Mouse (Mus musculus) forebrain, embryonic 12.5 days (tissue): Measurements from ENCODE around the gene Ugt1a8. TPM values are rescaled to one million over a fixed set of nuclear protein-coding genes. Genes with fewer than 3 reads are reported as not detected.
A peak's percentile ranks its signal among the peaks of the same experiment; 100 is the strongest.

ENCODE experiments used
- ATAC-seq: fragments of 200-750 bp; cut with Nextera tagmentation; 2 replicates; pipeline ENCODE4 v1.8.0; 2017; ENCODE audit warnings: moderate TSS enrichment; ENCODE audit not compliant: low FRiP score
- H3K27ac ChIP-seq: fragments of 300-500 bp; sonication (generic); 2 replicates; pipeline ENCODE4 v1.5.1; 2016; ENCODE audit warnings: mild to moderate bottlenecking
- H3K27me3 ChIP-seq: fragments of 300-500 bp; sonication (generic); 2 replicates; pipeline ENCODE4 v1.6.1; 2016; ENCODE audit warnings: mild to moderate bottlenecking
- H3K36me3 ChIP-seq: fragments of 300-500 bp; sonication (generic); replicated peaks from 2 replicates; pipeline ENCODE4 v1.6.1; 2016; ENCODE audit warnings: mild to moderate bottlenecking
- H3K4me1 ChIP-seq: fragments of 300-500 bp; sonication (generic); 2 replicates; pipeline ENCODE4 v1.6.1; 2016
- H3K4me2 ChIP-seq: fragments of 300-500 bp; sonication (generic); 2 replicates; pipeline ENCODE4 v1.6.1; 2016; ENCODE audit warnings: mild to moderate bottlenecking, moderate library complexity
- H3K4me3 ChIP-seq: fragments of 300-500 bp; sonication (generic); replicated peaks from 2 replicates; pipeline ENCODE4 v1.5.1; 2016; ENCODE audit warnings: mild to moderate bottlenecking
- H3K9ac ChIP-seq: fragments of 300-500 bp; sonication (generic); 2 replicates; pipeline ENCODE4 v1.6.1; 2016; ENCODE audit warnings: mild to moderate bottlenecking
- H3K9me3 ChIP-seq: fragments of 300-500 bp; sonication (generic); 2 replicates; pipeline ENCODE4 v1.6.1; 2016
- WGBS: fragments of 180-500 bp; shearing (Covaris S2); methylation state at CpG from one replicate; pipeline ENCODE4 v1.1.7; 2016; 5-methylcytosine and 5-hydroxymethylcytosine counted together
- polyA plus RNA-seq: library from polyadenylated mRNA; unstranded; fragments of >200 nt; fragmentation: Nextera tagmentation; extraction: Ambion mirVana; gene quantifications from 2 replicates; pipeline ENCODE4 v1.2.1, GENCODE M21; 2016

Ugt1a8 gene
- polyA plus RNA-seq, 1 experiment from 2014 or later: not detected

- WGBS: 72% methylated on average over 5 of the region's 5 CpGs
- H3K4me2 ChIP-seq: no peak overlapping the region
- ATAC-seq: no peak
- peaks cover 93% of the 10 kb centered on the region for H3K9me3 ChIP-seq
- no peaks in the 10 kb centered on the region for H3K4me1 ChIP-seq
- no peak overlapping the region for H3K27ac ChIP-seq
- H3K36me3 ChIP-seq: no peaks in the 10 kb centered on the region
- no peaks in the 10 kb centered on the region for H3K27me3 ChIP-seq
- H3K4me3 ChIP-seq: no peak overlapping the region
- H3K9ac ChIP-seq: no peak overlapping the region
Observed at GRCm38 (mm10) chr1:88240072-88240471, 152.5 kb downstream of the Ugt1a8 start.

GRCm38 (mm10) chr1:88240579-88240978 lies 153.0 kb downstream of the Ugt1a8 start:
- H3K4me1 ChIP-seq: no peaks in the 10 kb centered on the region
- ATAC-seq: peak; percentile 1; the same call in 1 of the 2 replicates
- no peak overlapping the region for H3K4me3 ChIP-seq
- no peak overlapping the region for H3K4me2 ChIP-seq
- peaks cover 93% of the 10 kb centered on the region for H3K9me3 ChIP-seq
- H3K36me3 ChIP-seq: no peaks in the 10 kb centered on the region
- WGBS: 72% methylated on average over 4 of the region's 4 CpGs
- no peak overlapping the region for H3K27ac ChIP-seq
- no peak overlapping the region for H3K9ac ChIP-seq
- no peaks in the 10 kb centered on the region for H3K27me3 ChIP-seq

GRCm38 (mm10) chr1:88243861-88244260 lies 156.2 kb downstream of the Ugt1a8 start:
- Histone ChIP-seq H3K9ac (no peak overlapping the region), H3K36me3 (no peaks in the 10 kb centered on the region), H3K27ac (no peak overlapping the region), H3K4me3 (no peak overlapping the region), H3K9me3 (peaks cover 95% of the 10 kb centered on the region), H3K4me2 (no peak overlapping the region), H3K4me1 (no peaks in the 10 kb centered on the region), H3K27me3 (no peaks in the 10 kb centered on the region)
- no peak for ATAC-seq
- WGBS: 67% methylated on average over 5 of the region's 5 CpGs

- no peaks in the 10 kb centered on the region for H3K27me3 ChIP-seq
- 79% methylated on average over 6 of the region's 6 CpGs for WGBS
- H3K4me1 ChIP-seq: no peaks in the 10 kb centered on the region
- peaks cover 95% of the 10 kb centered on the region for H3K9me3 ChIP-seq
- no peak overlapping the region for H3K4me2 ChIP-seq
- H3K9ac ChIP-seq: no peak overlapping the region
- H3K4me3 ChIP-seq: no peak overlapping the region
- no peaks in the 10 kb centered on the region for H3K36me3 ChIP-seq
- H3K27ac ChIP-seq: no peak overlapping the region
- 0 out of 2 replicates have a peak, but pooled peaks have one; percentile 0 for ATAC-seq
Observed at GRCm38 (mm10) chr1:88245881-88246280, 158.3 kb downstream of the Ugt1a8 start.

- no peaks in the 10 kb centered on the region for H3K27me3 ChIP-seq
- H3K4me1 ChIP-seq: no peaks in the 10 kb centered on the region
- no peak overlapping the region for H3K4me3 ChIP-seq
- peaks cover 95% of the 10 kb centered on the region for H3K9me3 ChIP-seq
- no peak for ATAC-seq
- 43% methylated on average over 6 of the region's 6 CpGs for WGBS
- H3K27ac ChIP-seq: no peak overlapping the region
- H3K36me3 ChIP-seq: no peaks in the 10 kb centered on the region
- H3K4me2 ChIP-seq: no peak overlapping the region
- H3K9ac ChIP-seq: no peak overlapping the region
Observed at GRCm38 (mm10) chr1:88246386-88246785, 158.8 kb downstream of the Ugt1a8 start.

- H3K4me3 ChIP-seq: no peak overlapping the region
- no peak for ATAC-seq
- 54% methylated on average over 2 of the region's 2 CpGs for WGBS
- H3K4me2 ChIP-seq: no peak overlapping the region
- H3K9ac ChIP-seq: no peak overlapping the region
- H3K36me3 ChIP-seq: no peaks in the 10 kb centered on the region
- peaks cover 94% of the 10 kb centered on the region for H3K9me3 ChIP-seq
- H3K4me1 ChIP-seq: no peaks in the 10 kb centered on the region
- H3K27ac ChIP-seq: no peak overlapping the region
- H3K27me3 ChIP-seq: no peaks in the 10 kb centered on the region
Observed at GRCm38 (mm10) chr1:88247660-88248059, 160.0 kb downstream of the Ugt1a8 start.

GRCm38 (mm10) chr1:88248658-88249057 lies 161.0 kb downstream of the Ugt1a8 start:
- Histone ChIP-seq H3K4me3 (no peak overlapping the region), H3K9ac (no peak overlapping the region), H3K36me3 (no peaks in the 10 kb centered on the region), H3K27ac (no peak overlapping the region), H3K27me3 (no peaks in the 10 kb centered on the region), H3K4me2 (no peak overlapping the region), H3K4me1 (no peaks in the 10 kb centered on the region), H3K9me3 (peaks cover 96% of the 10 kb centered on the region)
- 68% methylated on average over 4 of the region's 4 CpGs for WGBS
- no peak for ATAC-seq

GRCm38 (mm10) chr1:88249596-88249995 lies 162.0 kb downstream of the Ugt1a8 start:
- Histone ChIP-seq H3K4me1 (no peaks in the 10 kb centered on the region), H3K9me3 (peaks cover 96% of the 10 kb centered on the region), H3K4me2 (no peak overlapping the region), H3K36me3 (no peaks in the 10 kb centered on the region), H3K27ac (no peak overlapping the region), H3K27me3 (no peaks in the 10 kb centered on the region), H3K9ac (no peak overlapping the region), H3K4me3 (no peak overlapping the region)
- WGBS: 81% methylated on average over 7 of the region's 7 CpGs
- ATAC-seq: no peak

GRCm38 (mm10) chr1:88250023-88250422 lies 162.4 kb downstream of the Ugt1a8 start:
- 83% methylated on average over 5 of the region's 5 CpGs for WGBS
- H3K9ac ChIP-seq: no peak overlapping the region
- no peak overlapping the region for H3K4me2 ChIP-seq
- peaks cover 96% of the 10 kb centered on the region for H3K9me3 ChIP-seq
- no peaks in the 10 kb centered on the region for H3K27me3 ChIP-seq
- H3K36me3 ChIP-seq: no peaks in the 10 kb centered on the region
- no peaks in the 10 kb centered on the region for H3K4me1 ChIP-seq
- no peak overlapping the region for H3K4me3 ChIP-seq
- no peak for ATAC-seq
- no peak overlapping the region for H3K27ac ChIP-seq

GRCm38 (mm10) chr1:88253106-88253505 lies 165.5 kb downstream of the Ugt1a8 start:
- Histone ChIP-seq H3K36me3 (no peaks in the 10 kb centered on the region), H3K4me2 (no peak overlapping the region), H3K27ac (no peak overlapping the region), H3K4me3 (no peak overlapping the region), H3K27me3 (no peaks in the 10 kb centered on the region), H3K4me1 (no peaks in the 10 kb centered on the region), H3K9ac (no peak overlapping the region), H3K9me3 (peaks cover 96% of the 10 kb centered on the region)
- 70% methylated on average over 8 of the region's 8 CpGs for WGBS
- ATAC-seq: no peak

- Histone ChIP-seq H3K4me1 (no peaks in the 10 kb centered on the region), H3K9me3 (peaks cover 96% of the 10 kb centered on the region), H3K4me3 (no peak overlapping the region), H3K9ac (no peak overlapping the region), H3K36me3 (no peaks in the 10 kb centered on the region), H3K4me2 (no peak overlapping the region), H3K27me3 (no peaks in the 10 kb centered on the region), H3K27ac (no peak overlapping the region)
- no peak for ATAC-seq
- WGBS: 70% methylated on average over 6 of the region's 6 CpGs
Observed at GRCm38 (mm10) chr1:88253540-88253939, 165.9 kb downstream of the Ugt1a8 start.

- no peak for ATAC-seq
- H3K4me3 ChIP-seq: no peak overlapping the region
- no peak overlapping the region for H3K4me2 ChIP-seq
- H3K9me3 ChIP-seq: peaks cover 89% of the 10 kb centered on the region
- no peak overlapping the region for H3K27ac ChIP-seq
- WGBS: 89% methylated on average over 12 of the region's 12 CpGs
- no peaks in the 10 kb centered on the region for H3K4me1 ChIP-seq
- H3K27me3 ChIP-seq: no peaks in the 10 kb centered on the region
- no peak overlapping the region for H3K9ac ChIP-seq
- peaks cover 8% of the 10 kb centered on the region for H3K36me3 ChIP-seq
Observed at GRCm38 (mm10) chr1:88254793-88255465, 167.3 kb downstream of the Ugt1a8 start.

- Histone ChIP-seq H3K4me2 (no peak overlapping the region), H3K9ac (no peak overlapping the region), H3K27me3 (no peaks in the 10 kb centered on the region), H3K36me3 (peaks cover 14% of the 10 kb centered on the region), H3K9me3 (peaks cover 88% of the 10 kb centered on the region), H3K4me1 (no peaks in the 10 kb centered on the region), H3K4me3 (no peak overlapping the region), H3K27ac (no peak overlapping the region)
- whole genome bisulfite sequencing: 52% methylated on average over 2 of the region's 2 CpGs
- no peak for ATAC-seq
Observed at GRCm38 (mm10) chr1:88255466-88255857, 167.8 kb downstream of the Ugt1a8 start.
